Mouse (Mus musculus) hindbrain, embryonic 14.5 days (tissue): ENCODE measurements around the gene Atf6. TPM values are rescaled to one million over a fixed set of nuclear protein-coding genes. Genes with fewer than 3 reads are reported as not detected.

ENCODE experiments used
- ATAC-seq: fragments of 200-750 bp; cut with Nextera tagmentation; 2 replicates; pipeline ENCODE4 v1.8.0; 2017; ENCODE audit warnings: moderate number of reproducible peaks, mild to moderate bottlenecking, moderate TSS enrichment, moderate library complexity; ENCODE audit not compliant: low FRiP score
- DNase-seq: peaks from one replicate; pipeline ENCODE4 v3.0.0-alpha.2; 2015; ENCODE audit warnings: low spot score
- H3K27ac ChIP-seq: fragments of 300-500 bp; sonication (generic); 2 replicates; pipeline ENCODE4 v1.5.1; 2014; ENCODE audit warnings: mild to moderate bottlenecking, moderate library complexity
- H3K27me3 ChIP-seq: fragments of 300-500 bp; sonication (generic); 2 replicates; pipeline ENCODE4 v1.6.1; 2014; ENCODE audit warnings: mild to moderate bottlenecking, low read length, mixed read lengths; ENCODE audit not compliant: control insufficient read depth, insufficient read depth
- H3K36me3 ChIP-seq: fragments of 300-500 bp; sonication (generic); replicated peaks from 2 replicates; pipeline ENCODE4 v1.6.1; 2014; ENCODE audit not compliant: control insufficient read depth, insufficient read depth
- H3K4me1 ChIP-seq: fragments of 300-500 bp; sonication (generic); replicated peaks from 2 replicates; pipeline ENCODE4 v1.6.1; 2014; ENCODE audit warnings: antibody characterized with exemption, low read length, mixed read lengths; ENCODE audit not compliant: control insufficient read depth, insufficient read depth
- H3K4me2 ChIP-seq: fragments of 300-500 bp; sonication (generic); replicated peaks from 2 replicates; pipeline ENCODE4 v1.6.1; 2014; ENCODE audit warnings: mild to moderate bottlenecking, moderate library complexity
- H3K4me3 ChIP-seq: fragments of 300-500 bp; sonication (generic); replicated peaks from 2 replicates; pipeline ENCODE4 v1.5.1; 2014; ENCODE audit warnings: mild to moderate bottlenecking, low read length
- H3K9ac ChIP-seq: fragments of 300-500 bp; sonication (generic); 2 replicates; pipeline ENCODE4 v1.6.1; 2014
- H3K9me3 ChIP-seq: fragments of 300-500 bp; sonication (generic); 2 replicates; pipeline ENCODE4 v1.6.1; 2016; ENCODE audit warnings: low read length; ENCODE audit not compliant: control insufficient read depth
- WGBS: fragments of 180-500 bp; shearing (Covaris S2); extraction: QIAGEN DNeasy Blood & Tissue Kit; methylation state at CpG from one replicate; pipeline ENCODE4 v1.1.7; 2014; 5-methylcytosine and 5-hydroxymethylcytosine counted together
- polyA plus RNA-seq: library from polyadenylated mRNA; unstranded; fragments of >200 nt; fragmentation: Nextera tagmentation; extraction: Ambion mirVana; gene quantifications from 2 replicates; pipeline ENCODE4 v1.2.1, GENCODE M21; 2014

Atf6 gene
- polyA plus RNA-seq, 1 experiment from 2014 or later, result 9.9 TPM

DNA sequence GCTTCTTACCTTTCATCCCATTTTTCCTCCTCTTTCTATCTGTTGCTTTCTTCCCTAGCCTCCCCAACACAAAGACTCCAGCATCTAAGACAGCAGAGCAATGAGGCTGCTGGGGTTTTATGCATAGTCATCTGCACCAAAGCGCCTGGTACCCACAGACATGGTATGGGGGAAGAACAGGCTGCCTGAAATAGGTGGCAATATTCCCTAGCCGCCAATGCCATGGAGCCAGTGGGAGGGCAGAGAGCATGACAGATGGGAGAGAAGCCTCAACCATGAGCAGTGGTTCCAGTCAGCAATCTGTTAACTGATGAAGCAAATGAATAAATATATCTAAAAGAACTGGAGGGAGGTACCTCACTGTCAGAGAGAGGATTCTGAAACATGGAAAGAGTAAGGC, 10.2 kb downstream of the Atf6 start:
- H3K4me1 ChIP-seq, result no peaks in the 10 kb centered on the region
- no peak overlapping the region for H3K4me3 ChIP-seq
- ATAC-seq, result no peak
- H3K27me3 ChIP-seq, result no peaks in the 10 kb centered on the region
- H3K36me3 ChIP-seq, result peaks cover 3% of the 10 kb centered on the region; the same call in 1 of the 2 replicates
- DNase-seq, result no peak
- no peaks in the 10 kb centered on the region for H3K9me3 ChIP-seq
- 75% methylated on average over 2 of the region's 2 CpGs for WGBS
- no peak overlapping the region for H3K27ac ChIP-seq
- no peak overlapping the region for H3K4me2 ChIP-seq
- no peak overlapping the region for H3K9ac ChIP-seq

DNA sequence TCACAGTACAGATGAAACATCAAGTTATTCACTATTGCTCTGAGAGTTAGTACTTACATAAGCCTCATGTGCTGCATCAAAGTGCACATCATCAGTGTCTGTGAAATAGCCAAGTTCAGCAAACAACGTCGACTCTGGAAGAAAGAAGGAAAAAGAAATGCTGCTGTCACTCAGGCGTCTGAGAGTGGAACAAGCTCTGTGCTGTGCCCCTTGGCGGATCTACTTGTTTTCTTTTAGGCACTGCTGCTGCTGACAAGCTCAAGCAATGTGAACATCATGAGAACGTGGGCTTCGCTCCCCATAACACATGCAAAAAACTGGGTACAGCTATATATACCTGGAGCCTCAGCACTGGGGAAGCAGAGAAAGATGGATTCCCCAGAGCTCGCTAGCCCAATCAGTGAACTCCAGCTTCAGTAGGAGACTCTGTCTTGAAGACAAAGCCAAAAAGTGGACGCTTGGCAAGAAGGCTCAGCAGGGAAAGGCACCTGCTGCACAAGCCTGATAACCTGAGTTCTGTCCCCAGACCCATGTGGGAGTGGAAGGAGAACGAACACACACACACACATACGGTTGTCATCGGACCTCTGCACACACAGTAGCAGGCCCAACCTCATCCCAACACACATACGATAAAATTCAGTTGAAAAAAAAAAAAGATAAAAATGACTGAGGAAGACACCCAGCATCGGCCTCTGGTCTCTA, 12.4 kb downstream of the Atf6 start:
- H3K4me1 ChIP-seq, result no peaks in the 10 kb centered on the region
- WGBS, result 90% methylated on average over 13 of the region's 13 CpGs
- ATAC-seq, result no peak

DNA sequence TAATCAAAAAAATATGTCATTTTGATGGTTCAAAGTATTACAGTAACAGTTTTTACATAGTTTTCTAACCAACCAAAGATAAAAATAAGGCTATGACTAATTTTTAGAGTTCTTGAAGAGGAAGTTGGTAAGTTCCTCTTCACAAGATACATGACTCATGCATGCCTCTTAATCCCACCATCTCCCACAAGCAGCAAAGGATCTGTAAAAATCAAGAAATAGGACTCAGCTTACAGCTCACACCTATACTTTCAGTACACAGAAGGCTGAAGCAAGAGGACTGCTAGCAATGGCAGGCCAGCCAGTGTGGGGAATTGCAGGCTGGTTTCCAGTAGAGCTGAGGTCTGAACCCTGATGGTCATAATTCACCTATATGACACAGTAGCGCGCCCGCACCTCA, 14.0 kb downstream of the Atf6 start:
- Histone ChIP-seq H3K9me3 (no peaks in the 10 kb centered on the region), H3K27ac (no peak overlapping the region), H3K9ac (no peak overlapping the region), H3K27me3 (no peaks in the 10 kb centered on the region), H3K4me3 (no peak overlapping the region), H3K4me1 (no peaks in the 10 kb centered on the region), H3K36me3 (peaks cover 11% of the 10 kb centered on the region; the same call in 1 of the 2 replicates), H3K4me2 (no peak overlapping the region)
- DNase-seq (no peak), ATAC-seq (no peak)
- WGBS, result 96% methylated on average over 3 of the region's 3 CpGs

More for the DNA sequence above, 12.4 kb downstream of the Atf6 start:
- H3K9me3 ChIP-seq, result no peaks in the 10 kb centered on the region
- no peak overlapping the region for H3K27ac ChIP-seq
- H3K4me3 ChIP-seq, result no peak overlapping the region
- H3K4me2 ChIP-seq, result no peak overlapping the region
- H3K27me3 ChIP-seq, result no peaks in the 10 kb centered on the region
- DNase-seq, result no peak
- peaks cover 11% of the 10 kb centered on the region; the same call in 1 of the 2 replicates for H3K36me3 ChIP-seq
- no peak overlapping the region for H3K9ac ChIP-seq

DNA sequence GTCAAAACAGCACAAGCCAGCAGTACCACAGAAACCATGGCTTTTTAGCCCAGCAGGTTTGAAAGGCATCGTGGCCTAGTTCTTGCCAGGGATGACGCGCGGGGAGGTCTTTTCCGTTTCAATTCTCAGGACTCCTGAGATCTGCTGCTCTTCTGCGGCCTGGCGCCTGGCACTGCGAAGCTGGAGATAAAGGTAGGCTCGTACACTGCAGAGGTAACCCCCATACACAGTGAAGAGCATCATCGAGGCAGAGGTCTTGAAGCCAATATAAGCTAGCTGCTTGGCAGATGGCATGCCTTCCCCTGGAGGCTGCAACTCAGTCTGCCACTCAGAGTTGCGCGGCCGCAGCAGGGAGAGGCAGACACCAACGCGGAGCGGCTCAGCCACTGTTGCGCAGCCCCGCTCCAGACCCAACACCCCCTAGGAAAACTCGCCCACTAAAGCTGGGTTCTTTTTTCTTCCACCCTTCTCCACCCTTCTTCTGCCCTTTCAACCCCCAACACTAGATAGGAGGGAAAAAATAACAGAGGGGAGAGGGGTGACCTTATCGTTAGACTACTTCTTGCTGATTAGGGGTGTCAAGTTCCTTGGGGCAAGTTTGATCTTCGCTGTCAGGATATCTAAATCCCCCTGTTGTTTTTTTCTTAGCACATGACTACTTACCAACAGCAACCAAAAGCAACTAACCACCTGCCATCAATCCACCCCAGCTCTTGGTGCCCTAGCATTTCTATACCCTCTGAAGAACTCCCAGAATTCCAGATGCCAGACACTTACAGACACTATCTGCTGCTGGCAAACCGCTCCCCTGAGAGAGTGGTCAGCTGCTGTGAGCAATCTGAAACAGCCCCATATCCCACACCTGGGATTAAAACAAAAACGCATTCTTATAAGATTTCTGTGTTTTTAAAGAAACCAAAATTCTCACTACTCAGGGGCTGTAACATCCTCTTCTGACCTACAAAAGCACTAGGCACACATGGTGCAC, 16.6 kb downstream of the Atf6 start:
- 94% methylated on average over 23 of the region's 23 CpGs for WGBS
- no peak for ATAC-seq
- no peak for DNase-seq

DNA sequence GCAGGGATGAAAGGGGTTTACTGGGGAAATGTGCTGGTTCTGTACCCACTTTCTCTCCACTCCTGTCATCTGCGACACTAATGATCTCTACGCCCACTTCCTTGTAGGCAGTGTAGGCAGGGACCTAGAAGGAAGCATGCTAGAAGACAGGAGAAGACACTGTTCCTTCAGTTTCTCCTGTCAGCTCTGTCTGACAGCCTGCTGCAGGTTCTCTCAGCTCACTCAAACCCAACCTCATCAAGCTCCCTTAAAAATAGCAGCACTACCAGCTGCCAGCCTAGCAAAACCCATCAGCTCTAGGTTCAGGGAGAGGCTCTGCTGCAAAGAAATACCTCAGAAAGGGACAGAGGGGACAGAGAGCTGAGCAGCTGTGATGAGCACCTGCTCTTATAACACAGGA, 17.6 kb downstream of the Atf6 start:
- H3K4me1 ChIP-seq, result no peaks in the 10 kb centered on the region
- 100% methylated on average over 2 of the region's 2 CpGs for WGBS
- H3K36me3 ChIP-seq, result peaks cover 16% of the 10 kb centered on the region; the same call in 1 of the 2 replicates
- H3K4me3 ChIP-seq, result no peak overlapping the region
- no peaks in the 10 kb centered on the region for H3K27me3 ChIP-seq
- H3K9ac ChIP-seq, result no peak overlapping the region
- DNase-seq, result no peak
- H3K9me3 ChIP-seq, result no peaks in the 10 kb centered on the region
- no peak for ATAC-seq
- no peak overlapping the region for H3K4me2 ChIP-seq
- H3K27ac ChIP-seq, result no peak overlapping the region

More for the DNA sequence above, 16.6 kb downstream of the Atf6 start:
- peaks cover 16% of the 10 kb centered on the region; the same call in 1 of the 2 replicates for H3K36me3 ChIP-seq
- H3K27me3 ChIP-seq, result no peaks in the 10 kb centered on the region
- no peak overlapping the region for H3K4me3 ChIP-seq
- H3K9me3 ChIP-seq, result no peaks in the 10 kb centered on the region
- no peak overlapping the region for H3K4me2 ChIP-seq
- no peak overlapping the region for H3K27ac ChIP-seq
- no peaks in the 10 kb centered on the region for H3K4me1 ChIP-seq
- H3K9ac ChIP-seq, result no peak overlapping the region

DNA sequence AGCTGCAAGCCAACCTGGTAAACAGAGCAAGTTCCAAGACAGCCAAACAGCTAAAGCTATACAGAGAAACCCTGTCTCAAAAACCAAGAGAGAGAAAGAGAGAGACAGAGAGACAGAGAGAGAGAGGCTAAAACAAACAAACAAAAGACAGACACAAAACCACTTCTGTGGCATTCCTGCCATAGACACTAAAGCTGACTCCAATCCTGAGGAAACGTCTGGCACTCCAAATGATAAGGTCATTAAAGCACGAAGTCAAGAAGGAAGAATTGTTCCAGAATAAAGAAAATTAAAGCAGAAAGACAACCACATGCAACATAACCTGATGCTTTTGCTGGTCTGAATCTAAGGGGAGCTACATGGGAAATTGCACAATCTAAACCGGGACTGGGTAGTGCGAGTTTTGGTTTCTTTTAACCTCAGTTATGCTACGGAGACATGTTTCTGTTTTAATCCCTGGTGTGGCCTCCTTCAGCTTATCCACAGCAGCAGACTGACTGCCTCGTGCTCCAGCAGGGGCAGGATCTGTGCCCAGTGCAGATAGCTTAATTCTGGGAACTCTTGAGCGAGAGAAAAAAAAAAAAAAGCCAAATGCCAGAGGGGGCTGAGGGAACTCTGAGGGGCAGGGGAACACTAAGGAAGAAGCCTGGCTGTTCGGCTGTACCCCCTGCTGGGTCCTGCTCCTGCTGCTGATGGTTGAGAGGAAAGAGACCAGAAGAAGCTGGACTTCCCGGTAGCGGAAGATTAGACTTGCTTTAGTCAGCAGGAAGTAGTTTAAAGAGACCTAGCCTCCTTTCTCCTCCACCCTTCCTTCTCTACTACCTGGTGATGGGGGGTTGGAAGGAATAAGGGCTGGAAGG, 21.9 kb downstream of the Atf6 start:
- H3K27ac ChIP-seq, result no peak overlapping the region
- WGBS, result 55% methylated on average over 10 of the region's 10 CpGs
- 0 out of 2 replicates have a peak, but pooled peaks cover 6% of the 10 kb centered on the region for H3K36me3 ChIP-seq
- DNase-seq (no peak), ATAC-seq (no peak)
- no peak overlapping the region for H3K9ac ChIP-seq
- H3K4me2 ChIP-seq, result no peak overlapping the region
- no peaks in the 10 kb centered on the region for H3K9me3 ChIP-seq
- no peaks in the 10 kb centered on the region for H3K4me1 ChIP-seq
- H3K27me3 ChIP-seq, result no peaks in the 10 kb centered on the region
- H3K4me3 ChIP-seq, result no peak overlapping the region

DNA sequence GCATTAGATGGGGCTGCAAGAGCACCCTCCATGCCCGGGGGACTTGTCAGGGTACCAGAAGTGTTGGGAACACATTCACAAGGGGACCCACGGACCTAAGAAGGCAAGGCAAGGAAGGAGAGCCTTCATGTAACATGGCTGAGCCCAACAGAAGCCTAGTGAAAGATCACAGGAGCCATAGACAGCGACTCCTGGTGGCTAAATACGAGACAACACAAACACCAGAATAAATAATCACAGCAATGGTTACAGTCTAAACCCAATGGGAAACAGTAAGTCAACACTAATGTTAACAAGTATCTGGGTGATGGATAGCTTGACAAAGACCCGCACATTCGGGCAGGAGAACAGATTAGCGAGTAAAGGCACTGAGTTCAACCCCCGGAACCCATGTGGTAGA, 23.2 kb downstream of the Atf6 start:
- no peak overlapping the region for H3K27ac ChIP-seq
- no peaks in the 10 kb centered on the region for H3K4me1 ChIP-seq
- H3K9me3 ChIP-seq, result no peaks in the 10 kb centered on the region
- ATAC-seq (no peak), DNase-seq (peak; percentile 65)
- no peak overlapping the region for H3K4me2 ChIP-seq
- peaks cover 9% of the 10 kb centered on the region; the same call in 1 of the 2 replicates for H3K36me3 ChIP-seq
- H3K4me3 ChIP-seq, result no peak overlapping the region
- WGBS, result 55% methylated on average over 8 of the region's 8 CpGs
- H3K9ac ChIP-seq, result no peak overlapping the region
- no peaks in the 10 kb centered on the region for H3K27me3 ChIP-seq

DNA sequence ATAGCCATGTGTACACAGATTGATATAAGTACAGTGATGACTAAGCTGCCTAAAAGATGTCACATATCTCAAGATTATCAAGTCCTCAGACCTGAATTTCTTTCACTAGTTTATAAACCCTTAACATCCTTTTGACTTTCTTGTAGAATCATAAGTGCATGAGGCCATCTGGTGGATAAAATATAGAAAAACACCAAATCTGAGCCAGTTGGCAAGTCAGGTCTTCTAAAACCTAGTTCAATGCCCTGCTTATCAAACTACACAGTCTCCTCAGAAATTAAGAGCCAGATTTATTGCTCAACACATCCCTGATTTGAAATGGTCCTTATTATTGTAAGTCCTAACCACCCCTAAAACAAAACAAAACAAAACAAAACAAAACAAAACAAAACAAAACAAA, 27.9 kb downstream of the Atf6 start:
- Histone ChIP-seq H3K27ac (no peak overlapping the region), H3K4me2 (no peak overlapping the region), H3K9me3 (no peaks in the 10 kb centered on the region), H3K4me1 (no peaks in the 10 kb centered on the region), H3K36me3 (peaks cover 8% of the 10 kb centered on the region; the same call in 1 of the 2 replicates), H3K9ac (no peak overlapping the region), H3K4me3 (no peak overlapping the region), H3K27me3 (no peaks in the 10 kb centered on the region)
- no peak for ATAC-seq
- DNase-seq, result peak; percentile 79
